20 mouse cellular contexts compared by ENCODE assay signal in genomic region chr13:72715959-72716680, GRCm38 (mm10).
DNase-seq lines count a peak whose midpoint lies in the region; ATAC-seq lines count a peak whose summit lies in the region.
"Had no signal": no experiment of that assay in that cellular context is flagged by ENCODE, and none has a peak within 500 bp of the region (broad histone marks: within the 10 kb centered on the region; RNA-seq: fewer than 3 reads in every experiment).

No protein-coding gene starts in this region.

- no peak overlapping the region for H3K4me2 ChIP-seq in heart, embryonic 11.5 days
- H3K4me2 ChIP-seq: embryonic facial prominence, embryonic 13.5 days; embryonic facial prominence, embryonic 15.5 days; forebrain, embryonic 13.5 days; forebrain, embryonic 15.5 days had no signal

- no peak overlapping the region for H3K27ac ChIP-seq in heart, embryonic 11.5 days (ENCODE audit: low read depth, low read length)
- H3K27ac ChIP-seq: embryonic facial prominence, embryonic 13.5 days; embryonic facial prominence, embryonic 15.5 days; forebrain, embryonic 13.5 days; forebrain, embryonic 15.5 days had no signal

- H3K36me3 ChIP-seq in heart, embryonic 11.5 days (ENCODE audit: control insufficient read depth, insufficient read depth, low read length): no peaks in the 10 kb centered on the region
- H3K36me3 ChIP-seq: embryonic facial prominence, embryonic 13.5 days; embryonic facial prominence, embryonic 15.5 days; forebrain, embryonic 15.5 days had no signal

- intact Hi-C loops in left cerebral cortex, postnatal 14 days (cut with DNase I): no loop called here

- DNase-seq in adrenal gland, adult 8-10 months: peak; percentile 2
- no peak for DNase-seq in adrenal gland, postnatal 25 days
- DNase-seq in heart, adult 11 months: peak; percentile 37
- peak; percentile 4 for DNase-seq in adrenal gland, postnatal 14 days
- peak; percentile 98 for DNase-seq in gonadal fat pad, adult 2 months (ENCODE audit: low read depth)
- DNase-seq in cerebellum, adult 9-10 months: no peak
- DNase-seq in left cerebral cortex, postnatal 14 days (ENCODE audit: low spot score in 2 of 2): no peak
- DNase-seq: cerebellum, adult 11 months; cerebellum, adult 18-20 months; cerebellum, adult 8-10 months; cerebellum, postnatal 10 days; cerebellum, postnatal 36 days; embryo, embryonic 11 days; forebrain, postnatal 0 days had no signal

- no peak for ATAC-seq in heart, embryonic 11.5 days (replicated peaks; ENCODE audit: insufficient number of reproducible peaks, low FRiP score, low TSS enrichment)
- ATAC-seq: forebrain, embryonic 13.5 days; forebrain, embryonic 15.5 days; forebrain, postnatal 0 days had no signal

- H3K27me3 ChIP-seq in heart, embryonic 11.5 days (ENCODE audit: control insufficient read depth, insufficient read depth, low read length): no peaks in the 10 kb centered on the region
- H3K27me3 ChIP-seq: embryonic facial prominence, embryonic 13.5 days; embryonic facial prominence, embryonic 15.5 days; forebrain, embryonic 13.5 days; forebrain, embryonic 15.5 days had no signal

- H3K9ac ChIP-seq in heart, embryonic 11.5 days (ENCODE audit: low read depth, low read length): no peak overlapping the region
- H3K9ac ChIP-seq: embryonic facial prominence, embryonic 13.5 days; embryonic facial prominence, embryonic 15.5 days; forebrain, embryonic 13.5 days; forebrain, embryonic 15.5 days; forebrain, postnatal 0 days had no signal

- H3K4me3 ChIP-seq in heart, embryonic 11.5 days (ENCODE audit: low read depth, low read length): no peak overlapping the region
- H3K4me3 ChIP-seq: embryonic facial prominence, embryonic 13.5 days; embryonic facial prominence, embryonic 15.5 days; erythroblast, embryonic 14.5 days; forebrain, embryonic 13.5 days; forebrain, embryonic 15.5 days had no signal

- no peaks in the 10 kb centered on the region for H3K4me1 ChIP-seq in heart, embryonic 11.5 days (ENCODE audit: control insufficient read depth, insufficient read depth, low read length)
- H3K4me1 ChIP-seq: embryonic facial prominence, embryonic 13.5 days; forebrain, embryonic 15.5 days had no signal

- 65% methylated on average over 6 of the region's 6 CpGs for WGBS in heart, embryonic 11.5 days (ENCODE audit: insufficient replicate concordance)

- no peaks in the 10 kb centered on the region for H3K9me3 ChIP-seq in heart, embryonic 11.5 days (replicated peaks; ENCODE audit: control insufficient read depth, low read length)
- H3K9me3 ChIP-seq: embryonic facial prominence, embryonic 13.5 days; embryonic facial prominence, embryonic 15.5 days; forebrain, embryonic 13.5 days; forebrain, embryonic 15.5 days had no signal

Comparison
In these comparisons a context has a peak if more than half of its experiments do, and no peak if none do; other contexts are left out.
1. DNase-seq: peak in adrenal gland, adult 8-10 months (single experiment), heart, adult 11 months (single experiment), adrenal gland, postnatal 14 days (single experiment) and gonadal fat pad, adult 2 months (single experiment); none in adrenal gland, postnatal 25 days (single experiment), cerebellum, adult 9-10 months (single experiment) and left cerebral cortex, postnatal 14 days (0 of 2).